Mouse (Mus musculus) cerebellum, adult 9-11 months (tissue): ENCODE measurements at regions not wholly inside any gene's neighbourhood (a gene's known extent, or its start where the extent isn't known, plus 50 kb on each side); places are given as distances from the start of the nearest gene placed in this dataset.
"Not testable (repeated sequence)": the region's sequence is repeated elsewhere in the genome, so short reads cannot be mapped to it uniquely, and the experiment has no call there.

ENCODE experiments used
- DNase-seq: peaks from one replicate; pipeline ENCODE4 v3.0.0; 2022

DNA sequence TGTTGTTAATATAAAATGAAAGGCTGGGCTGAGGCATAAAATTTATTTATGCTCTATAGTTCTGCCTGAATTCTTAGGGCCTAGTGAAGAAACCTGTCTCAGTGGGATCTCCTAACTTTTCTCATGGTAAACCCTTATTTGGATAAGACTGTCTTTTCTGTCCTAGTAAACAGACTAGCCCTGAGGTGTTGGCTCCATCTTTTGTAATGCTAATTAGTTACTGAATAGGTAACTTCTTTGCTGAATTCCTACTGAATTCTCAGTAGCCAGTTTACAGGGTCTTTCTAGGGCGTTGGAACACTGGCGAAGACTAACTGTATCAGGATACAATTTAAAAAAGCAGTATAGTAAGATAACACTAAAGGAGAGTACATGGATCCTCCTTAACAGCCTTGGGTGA is 425.0 kb upstream of the Arhgef26 start:
- not testable (repeated sequence) for DNase-seq

DNA sequence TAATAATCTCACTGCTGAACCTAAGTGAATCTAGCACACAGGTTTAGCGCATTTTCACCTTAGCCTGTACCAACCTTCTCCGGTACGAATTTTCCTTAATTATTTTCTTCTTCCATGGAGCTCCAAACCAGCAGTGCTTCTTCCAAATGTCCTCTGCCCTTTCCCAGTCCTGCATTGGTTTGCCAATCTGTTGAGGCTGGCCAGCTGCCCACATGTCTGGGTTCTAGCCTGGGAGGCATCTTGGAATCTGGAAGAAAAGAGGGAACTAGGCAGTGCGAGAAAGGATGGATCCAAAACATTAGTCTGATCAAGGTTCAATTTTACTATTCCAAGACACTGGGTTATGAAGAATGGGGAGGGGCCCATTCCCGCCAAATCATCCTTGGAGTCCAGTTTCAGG is 422.0 kb upstream of the Arhgef26 start:
- peak; percentile 14 for DNase-seq
